Mouse (Mus musculus) lung, postnatal 36 days (tissue): Measurements from ENCODE around the gene Dlgap4.

Experiments
- DNase-seq: peaks from one replicate; pipeline ENCODE4 v3.0.0; 2022; ENCODE audit warnings: mixed read lengths

The Dlgap4 gene

GRCm38 (mm10) chr2:156744414-156744813 lies 130.9 kb downstream of the Dlgap4 start:
- DNase-seq = no peak

DNA sequence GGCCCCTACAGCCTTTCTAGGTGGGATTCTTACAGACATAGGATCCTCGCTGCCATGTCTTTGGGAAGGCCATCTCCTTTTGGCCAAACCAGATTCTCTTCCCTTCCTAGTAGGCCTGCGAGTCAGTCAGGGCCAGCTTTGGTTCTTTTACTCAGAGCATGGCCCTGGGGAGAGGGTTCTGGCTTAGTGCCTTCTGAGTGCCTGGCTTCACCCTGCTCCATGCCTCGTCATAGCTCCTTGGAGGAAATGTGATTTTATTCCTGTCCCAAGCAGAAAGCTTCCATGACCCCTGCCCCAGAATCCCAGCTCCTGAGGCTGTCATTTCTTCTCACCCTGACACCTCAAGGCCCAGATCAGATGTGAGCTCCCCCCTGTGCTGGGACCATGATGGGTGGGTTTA lies 133.8 kb downstream of the Dlgap4 start:
- DNase-seq = no peak

DNA sequence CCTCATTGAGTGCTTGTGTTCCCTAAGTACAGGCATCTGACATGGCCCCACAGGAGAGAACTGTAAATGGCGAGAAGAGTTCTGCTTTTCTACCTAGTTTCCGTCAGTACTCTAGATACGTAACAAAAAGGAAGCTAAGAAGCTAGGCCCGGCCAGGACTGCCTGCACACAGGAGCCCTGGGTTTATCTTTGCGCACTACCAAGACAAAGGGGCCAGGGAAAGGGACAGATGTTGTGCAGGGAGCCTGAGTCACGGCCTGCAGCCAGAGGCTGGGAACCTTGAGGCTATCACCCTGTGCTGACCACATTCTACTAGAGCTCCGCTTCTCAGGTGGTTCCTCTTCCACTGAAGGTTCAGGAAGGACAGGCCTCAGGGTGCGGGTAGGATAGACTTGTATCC lies 136.2 kb downstream of the Dlgap4 start:
- no peak for DNase-seq

DNA sequence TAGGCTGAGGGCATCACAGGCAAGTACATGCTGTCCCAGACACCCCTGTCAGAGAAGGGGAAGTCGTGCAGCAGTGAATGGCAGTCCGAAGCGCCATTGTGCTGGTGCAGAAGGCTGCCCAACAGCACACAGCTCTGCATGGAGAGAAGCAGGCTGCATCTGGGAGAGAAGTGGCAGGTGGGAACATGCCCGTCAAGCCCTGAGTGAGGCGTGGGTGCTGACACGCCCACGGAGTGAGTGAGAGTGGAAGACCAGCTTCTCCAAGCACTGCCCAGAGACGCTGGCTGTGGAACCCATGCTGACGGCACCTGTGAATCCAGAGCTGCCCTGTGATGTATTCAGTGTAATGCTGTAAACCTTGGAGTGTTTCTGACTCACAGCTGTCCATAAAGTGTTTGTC lies 143.4 kb downstream of the Dlgap4 start:
- no peak for DNase-seq

- peak; percentile 42 for DNase-seq
These were observed 147.5 kb downstream of the Dlgap4 start for GRCm38 (mm10) chr2:156760843-156761505.

DNA sequence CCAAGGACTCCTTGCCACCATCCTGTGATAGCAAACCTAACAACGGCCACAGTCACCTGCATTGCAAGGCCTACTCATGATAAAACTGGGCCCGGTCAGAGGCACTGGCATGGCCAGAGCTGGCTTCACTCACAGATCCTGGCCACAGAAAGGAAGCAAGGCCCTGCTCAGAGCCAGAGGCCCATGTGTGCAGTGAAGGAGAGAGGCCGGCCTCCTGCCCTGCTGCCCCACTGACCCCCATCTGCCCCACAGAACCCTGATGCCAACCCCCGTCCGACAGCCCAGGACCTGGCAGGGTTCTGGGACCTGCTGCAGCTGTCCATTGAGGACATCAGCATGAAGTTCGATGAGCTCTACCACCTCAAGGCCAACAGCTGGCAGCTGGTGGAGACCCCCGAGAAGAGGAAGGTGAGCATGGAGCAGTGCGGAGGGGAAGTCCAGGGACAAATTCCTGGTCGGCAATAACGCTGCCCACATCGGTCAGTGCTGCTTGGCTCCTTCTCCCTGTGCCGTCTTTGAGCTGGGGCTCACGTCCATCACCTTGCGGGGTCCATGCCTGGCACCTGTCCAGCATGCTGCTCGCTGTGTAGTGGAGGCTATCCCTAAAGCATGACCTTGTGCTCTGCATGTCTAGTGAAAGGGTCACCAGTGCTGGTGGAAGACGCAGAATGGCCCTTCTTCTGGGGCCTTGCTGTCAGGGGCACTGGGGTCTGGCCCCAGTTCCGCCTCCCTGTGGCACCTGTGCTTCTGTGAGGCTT lies 148.2 kb downstream of the Dlgap4 start:
- no peak for DNase-seq

DNA sequence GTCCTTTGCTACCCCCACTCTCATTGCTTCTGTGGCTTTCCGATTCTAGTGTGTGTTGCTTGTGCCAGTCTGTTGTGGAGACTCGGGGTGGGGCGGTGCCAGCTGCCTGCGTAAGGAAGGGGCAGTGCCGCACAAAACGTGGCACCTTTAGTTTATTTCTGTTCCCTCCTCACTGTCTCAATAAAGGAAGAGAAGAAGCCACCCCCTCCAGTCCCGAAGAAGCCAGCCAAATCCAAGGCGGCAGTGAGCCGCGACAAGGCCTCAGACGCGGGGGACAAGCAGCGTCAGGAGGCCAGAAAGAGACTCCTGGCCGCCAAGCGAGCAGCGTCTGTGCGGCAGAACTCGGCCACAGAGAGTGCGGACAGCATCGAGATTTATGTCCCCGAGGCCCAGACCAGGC lies 149.0 kb downstream of the Dlgap4 start:
- DNase-seq = no peak

DNA sequence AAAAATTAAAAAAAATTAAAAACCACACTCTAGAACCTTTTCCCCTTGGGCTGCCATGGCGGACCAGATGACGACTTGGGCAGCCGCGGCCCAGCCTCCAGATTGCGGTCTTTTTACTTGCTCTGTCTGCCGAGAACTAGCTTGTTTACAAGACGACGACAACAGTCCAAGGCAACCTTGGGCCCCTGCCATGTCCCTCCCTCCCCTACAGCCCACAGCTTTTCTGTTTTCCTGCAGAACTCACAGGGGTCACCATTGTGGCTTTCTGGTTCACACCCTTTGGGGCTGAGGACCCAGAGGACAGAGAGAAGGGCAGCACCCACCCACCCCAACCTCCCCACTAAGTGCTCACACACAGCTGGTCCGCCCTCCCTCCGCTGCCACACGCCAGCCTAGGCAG lies 149.6 kb downstream of the Dlgap4 start:
- peak; percentile 75 for DNase-seq

- DNase-seq = no peak
These were observed 150.5 kb downstream of the Dlgap4 start for GRCm38 (mm10) chr2:156764022-156764421.

DNA sequence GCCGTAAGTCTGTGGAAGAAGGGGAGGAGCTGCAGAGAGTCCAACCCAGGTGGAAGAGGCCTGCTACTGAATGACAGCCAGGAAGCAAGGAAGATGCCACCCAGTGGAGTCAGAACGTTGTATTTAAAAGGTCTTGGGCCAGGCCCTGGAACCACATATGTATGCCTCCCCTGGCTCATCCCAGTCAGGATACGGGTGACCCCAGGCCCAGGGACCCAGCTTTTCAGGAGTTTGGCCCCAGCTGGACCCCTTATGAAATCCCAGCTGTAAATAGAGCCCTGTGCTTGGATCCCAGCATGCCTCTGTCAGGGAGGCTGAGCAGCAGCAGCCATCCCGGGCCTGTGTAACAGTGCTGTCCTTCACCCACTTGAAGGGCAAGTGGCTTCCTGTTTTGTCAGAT lies 151.2 kb downstream of the Dlgap4 start:
- DNase-seq = no peak

GRCm38 (mm10) chr2:156765593-156765992 lies 152.1 kb downstream of the Dlgap4 start:
- no peak for DNase-seq

DNA sequence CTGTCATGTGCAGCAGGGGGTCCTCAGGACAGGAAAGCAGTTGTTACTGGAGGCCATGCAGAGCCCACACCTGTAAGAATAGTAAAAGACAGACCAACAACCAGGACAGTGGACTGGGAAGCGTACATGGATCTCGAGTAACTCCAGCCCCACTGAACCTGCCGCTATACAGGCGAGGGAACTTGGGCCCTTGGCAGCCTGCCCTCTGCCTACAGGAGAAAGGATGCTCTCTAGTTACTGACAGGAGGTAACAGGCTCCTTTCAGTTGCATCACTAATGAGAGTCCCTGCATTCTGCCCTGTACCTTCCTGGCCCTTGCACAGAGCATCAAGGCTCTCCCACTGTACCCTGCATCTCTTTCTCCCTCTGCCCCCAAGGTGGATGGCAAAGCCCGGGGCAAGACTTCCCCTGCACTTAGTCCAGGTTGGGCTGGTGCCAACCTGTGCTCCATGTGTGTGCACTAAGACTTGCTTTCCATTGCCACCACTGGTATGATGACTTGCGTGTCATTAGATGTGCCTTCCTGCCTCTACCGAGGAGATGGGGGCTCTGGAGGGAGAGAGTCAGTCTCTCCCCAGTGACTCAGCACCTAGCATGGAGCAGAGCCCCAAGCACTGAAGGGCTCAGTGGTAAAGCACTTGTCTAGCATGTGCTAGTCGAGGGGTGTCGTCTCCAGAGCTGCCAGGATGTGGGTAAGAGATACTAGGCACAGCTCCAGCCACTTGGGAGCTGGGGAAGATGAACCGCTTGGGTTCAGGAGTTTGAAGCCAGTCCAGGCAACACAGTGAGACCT lies 152.9 kb downstream of the Dlgap4 start:
- DNase-seq = no peak

- DNase-seq = no peak
These were observed 153.6 kb downstream of the Dlgap4 start for GRCm38 (mm10) chr2:156767108-156767507.

GRCm38 (mm10) chr2:156769274-156769673 lies 155.8 kb downstream of the Dlgap4 start:
- DNase-seq = no peak

- DNase-seq = no peak
These were observed 160.0 kb downstream of the Dlgap4 start for GRCm38 (mm10) chr2:156773470-156773869.

DNA sequence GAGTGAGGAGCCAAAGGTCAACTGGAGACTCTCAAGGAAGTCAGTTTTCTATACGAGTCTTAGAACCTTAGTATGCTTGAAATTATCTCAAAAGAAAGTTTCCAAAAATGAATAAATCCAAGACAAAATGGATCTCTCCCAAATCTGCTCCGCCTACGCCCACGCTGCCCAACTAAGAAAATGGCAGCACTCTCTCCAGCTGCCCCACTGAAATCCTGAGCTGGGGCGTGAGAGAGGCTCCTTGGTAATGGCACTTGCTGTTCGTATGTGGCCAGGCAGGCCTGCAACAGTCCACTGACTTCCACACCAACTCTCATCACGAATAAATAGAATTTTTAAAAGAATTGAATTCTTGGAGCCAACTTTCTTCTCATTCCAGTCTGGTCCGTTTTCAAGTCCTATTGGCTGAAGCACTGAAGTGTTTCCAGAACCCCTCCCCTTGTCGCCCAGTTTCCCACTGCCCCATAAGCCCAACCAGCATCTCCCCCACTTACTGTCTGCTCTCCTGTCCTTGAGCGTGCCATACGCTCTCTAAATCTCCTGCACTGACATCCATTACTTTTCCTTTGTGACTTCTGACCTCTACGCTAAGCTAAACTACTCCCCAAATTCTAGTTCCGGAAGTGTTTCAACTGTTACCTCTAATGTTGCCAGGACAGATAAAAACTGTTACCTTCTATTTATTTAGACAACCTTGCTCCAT lies 160.7 kb downstream of the Dlgap4 start:
- DNase-seq = no peak

DNA sequence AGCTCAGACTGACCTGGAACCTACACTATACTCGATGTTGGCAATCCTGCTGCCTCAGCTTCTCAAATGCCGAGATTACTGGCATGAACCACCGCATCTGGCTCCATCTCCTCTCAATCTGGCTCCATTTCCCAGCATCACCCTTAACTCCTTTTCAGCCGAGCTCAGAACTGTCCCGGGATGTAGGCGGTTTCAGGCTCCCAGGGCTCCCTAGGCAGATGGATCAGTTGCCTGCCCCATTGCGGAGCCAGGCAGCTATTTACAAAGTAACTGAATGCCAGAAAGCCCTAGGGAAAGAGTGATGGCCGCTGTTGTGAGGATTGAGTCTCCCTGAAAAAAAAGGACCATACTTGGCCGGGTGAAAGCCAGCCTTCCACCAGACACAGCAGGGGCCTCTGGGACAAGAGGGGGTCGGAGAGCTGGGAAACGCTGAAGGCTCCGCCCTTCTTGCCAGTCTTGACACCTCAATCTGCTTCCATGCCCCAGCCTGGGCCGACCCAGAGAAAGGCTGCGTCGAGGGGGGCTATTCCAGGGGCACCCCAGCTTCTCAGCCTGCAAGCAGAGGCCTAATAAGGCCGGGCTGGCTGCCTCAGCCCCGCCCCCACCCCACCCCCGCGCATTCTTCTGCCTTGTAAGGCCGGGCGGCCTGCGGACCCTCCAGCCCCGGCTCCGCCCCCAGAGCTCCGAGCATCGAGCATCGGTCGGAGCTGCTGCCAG lies 161.4 kb downstream of the Dlgap4 start, which contains the start of gene Myl9:
TSS of gene Myl9 (plus strand) at position 683 of the 717 bp plus-strand sequence.
- peak; percentile 59 for DNase-seq

- DNase-seq = no peak
These were observed 162.2 kb downstream of the Dlgap4 start for GRCm38 (mm10) chr2:156775455-156776435.

DNA sequence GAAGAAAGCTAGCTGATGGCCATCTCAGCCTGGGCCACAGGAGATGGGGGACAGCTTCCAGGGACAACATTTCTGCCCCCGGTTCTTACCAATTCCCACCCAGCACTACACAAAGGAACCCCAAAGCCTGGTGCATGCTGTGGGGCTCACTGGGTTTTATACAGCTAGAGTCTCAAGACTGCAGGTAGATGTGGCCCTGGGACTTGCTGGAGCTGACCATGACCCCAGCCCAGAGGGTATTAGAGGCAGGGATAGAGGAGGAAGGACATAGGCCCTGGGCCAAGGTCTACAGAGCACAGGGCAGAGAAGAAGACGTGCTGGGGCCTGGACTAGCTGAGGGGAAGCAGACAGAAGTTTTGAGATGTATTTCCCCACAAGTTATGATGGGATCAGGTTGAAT lies 163.4 kb downstream of the Dlgap4 start:
- DNase-seq = no peak

DNA sequence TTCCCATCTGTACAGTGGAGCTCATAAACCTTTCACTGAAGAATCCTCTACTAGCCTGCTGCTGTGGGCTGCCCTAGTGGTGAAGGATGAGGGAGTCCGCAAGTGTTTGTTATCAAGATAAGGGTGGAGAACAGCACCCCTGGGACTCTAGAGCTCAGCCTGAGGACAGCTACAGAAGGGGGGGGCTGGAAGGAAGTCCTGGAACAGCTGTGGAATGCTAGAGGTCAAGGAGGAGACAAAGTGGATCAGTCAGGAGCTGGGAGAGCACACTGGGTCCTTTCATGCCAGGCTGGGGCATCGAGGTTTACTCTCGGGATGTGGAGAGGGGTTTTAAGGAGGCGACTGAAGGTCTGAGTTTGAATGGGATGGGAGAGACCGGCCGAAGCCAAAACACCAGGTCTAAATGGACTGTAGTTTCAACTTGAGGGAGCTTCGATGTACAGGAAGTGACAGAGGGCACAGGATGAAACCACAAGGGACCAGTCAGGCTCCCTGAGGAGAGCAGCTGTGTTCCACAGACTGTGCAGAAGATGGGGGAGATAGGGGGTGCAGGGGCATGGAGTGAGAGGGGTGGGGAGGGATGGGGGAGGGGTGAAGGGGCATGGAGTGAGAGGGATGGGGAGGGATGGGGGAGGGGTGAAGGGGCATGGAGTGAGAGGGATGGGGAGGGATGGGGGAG lies 164.0 kb downstream of the Dlgap4 start:
- peak; percentile 30 for DNase-seq
